Mouse (Mus musculus): ENCODE measurements around the gene Psors1c2. TPM values are rescaled to one million over a fixed set of nuclear protein-coding genes. Genes with fewer than 3 reads are reported as not detected.

Gene Psors1c2
- polyA plus RNA-seq, 1 experiment from 2014 or later: 0.85 TPM

DNA sequence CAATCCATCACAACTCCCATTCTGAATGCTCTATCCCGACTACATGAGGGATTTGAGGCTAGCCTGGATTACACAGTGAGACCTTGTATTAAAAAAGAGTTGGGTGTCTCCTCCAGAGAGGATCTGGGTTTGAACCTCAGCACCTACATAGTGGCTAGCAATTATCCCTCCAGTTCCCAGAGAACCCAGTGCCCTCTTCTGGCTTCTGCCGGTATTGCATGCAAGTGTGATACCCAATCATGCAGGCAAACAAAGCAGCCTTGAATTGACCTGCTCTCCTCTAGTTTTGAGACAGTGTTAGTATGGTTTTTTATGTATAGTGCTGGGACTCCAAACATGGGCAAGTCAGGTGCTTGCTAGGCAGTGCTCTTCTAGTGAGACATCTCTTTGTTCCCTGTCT is 19.1 kb upstream of the Psors1c2 start:
- H3K4me2 ChIP-seq (ENCODE audit: low read depth): no peak overlapping the region
- ATAC-seq (ENCODE audit: insufficient read depth, low FRiP score, low TSS enrichment): no peak
- 18% methylated on average over 2 of the region's 2 CpGs for WGBS

DNA sequence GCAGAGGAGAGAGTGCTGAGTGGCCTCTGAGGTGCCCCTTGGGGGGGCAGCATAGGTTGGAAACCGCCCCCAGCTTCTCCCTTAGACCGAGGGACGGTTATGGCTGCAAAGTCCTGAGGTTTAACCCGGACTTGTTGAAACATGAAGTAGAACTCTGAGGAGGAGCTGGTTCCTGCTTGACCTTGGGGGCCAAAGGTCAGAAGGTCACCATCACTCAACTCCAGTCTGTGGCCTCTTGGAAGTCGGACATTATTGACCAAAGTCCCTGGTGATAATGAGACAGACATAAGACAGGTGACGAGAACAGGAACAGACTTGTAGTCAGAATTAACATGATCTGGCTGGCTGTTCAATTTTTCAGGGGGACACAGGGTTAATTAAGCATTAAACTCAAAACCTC is 18.2 kb upstream of the Psors1c2 start:
- peak overlapping the region; percentile 1; the same call in 1 of the 2 replicates for H3K9ac ChIP-seq (ENCODE audit: low read length)
- no peaks in the 10 kb centered on the region for H3K36me3 ChIP-seq (ENCODE audit: control insufficient read depth, insufficient read depth, low read length)
- H3K27me3 ChIP-seq (ENCODE audit: control insufficient read depth, insufficient read depth, low read length): no peaks in the 10 kb centered on the region
- ATAC-seq (ENCODE audit: insufficient read depth, low FRiP score, low TSS enrichment) (no peak), DNase-seq (ENCODE audit: low spot score) (no peak)
- peaks cover 6% of the 10 kb centered on the region for H3K4me1 ChIP-seq (ENCODE audit: control insufficient read depth, insufficient read depth, low read length)
- no peak overlapping the region for H3K4me3 ChIP-seq (ENCODE audit: low read depth, low read length)
- no peak overlapping the region for H3K27ac ChIP-seq (ENCODE audit: low read depth, low read length)
- WGBS: 41% methylated on average over 6 of the region's 6 CpGs
- peak overlapping the region; percentile 72; the same call in 1 of the 2 replicates for H3K4me2 ChIP-seq (ENCODE audit: low read depth)
- no peaks in the 10 kb centered on the region for H3K9me3 ChIP-seq (ENCODE audit: control insufficient read depth, low read length)

More for the DNA sequence above, 19.1 kb upstream of the Psors1c2 start:
- no peaks in the 10 kb centered on the region for H3K36me3 ChIP-seq (ENCODE audit: control insufficient read depth, insufficient read depth, low read length)
- peak; percentile 75 for DNase-seq (ENCODE audit: low spot score)
- H3K27ac ChIP-seq (ENCODE audit: low read depth, low read length): no peak overlapping the region
- H3K9me3 ChIP-seq (ENCODE audit: control insufficient read depth, low read length): no peaks in the 10 kb centered on the region
- H3K27me3 ChIP-seq (ENCODE audit: control insufficient read depth, insufficient read depth, low read length): no peaks in the 10 kb centered on the region
- H3K4me1 ChIP-seq (ENCODE audit: control insufficient read depth, insufficient read depth, low read length): peaks cover 6% of the 10 kb centered on the region
- H3K4me3 ChIP-seq (ENCODE audit: low read depth, low read length): no peak overlapping the region
- H3K9ac ChIP-seq (ENCODE audit: low read length): no peak overlapping the region

DNA sequence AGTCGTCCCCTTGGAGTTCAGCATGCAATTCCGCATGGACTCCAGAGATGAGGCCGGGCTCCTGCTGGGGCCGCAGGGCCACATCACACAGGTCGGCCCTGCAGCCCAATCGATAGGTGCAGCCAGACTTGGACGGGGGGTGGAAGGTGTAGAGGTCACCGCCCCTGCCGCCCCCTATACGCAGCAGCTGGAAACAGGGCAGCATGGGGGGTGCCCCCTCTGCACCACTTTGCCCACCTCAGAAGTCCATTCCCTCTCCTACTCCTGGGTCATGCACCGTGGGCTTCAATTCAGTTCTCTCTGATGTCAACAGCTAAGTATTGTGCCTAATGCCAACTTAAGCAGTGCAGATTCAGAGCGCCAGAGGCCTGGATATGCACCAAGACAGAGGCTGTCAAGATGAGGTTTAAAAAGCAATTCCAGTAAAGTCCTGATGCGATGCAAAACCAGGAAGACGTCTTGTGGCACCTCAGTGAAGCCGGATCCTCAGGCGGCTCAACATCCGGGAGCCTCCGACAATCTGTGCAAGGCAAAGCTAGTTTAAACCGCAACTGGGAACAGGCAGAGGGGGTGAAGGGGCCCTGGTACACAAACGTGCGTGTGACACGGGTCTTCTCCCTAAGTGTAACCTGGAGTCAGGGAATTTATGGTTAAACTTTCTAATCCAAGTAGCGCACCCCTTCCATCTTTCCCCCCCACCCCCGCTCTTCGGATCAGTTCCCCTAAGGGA is 16.9 kb upstream of the Psors1c2 start:
- peak overlapping the region; percentile 56 for H3K4me3 ChIP-seq (ENCODE audit: low read depth, low read length)
- no peaks in the 10 kb centered on the region for H3K27me3 ChIP-seq (ENCODE audit: control insufficient read depth, insufficient read depth, low read length)
- peak; percentile 47 for DNase-seq (ENCODE audit: low spot score)
- H3K36me3 ChIP-seq (ENCODE audit: control insufficient read depth, insufficient read depth, low read length): no peaks in the 10 kb centered on the region
- H3K9ac ChIP-seq (ENCODE audit: low read length): peak overlapping the region; percentile 54
- WGBS: 6% methylated on average over 25 of the region's 25 CpGs
- H3K4me2 ChIP-seq (ENCODE audit: low read depth): peak overlapping the region; percentile 72
- no peak overlapping the region for H3K27ac ChIP-seq (ENCODE audit: low read depth, low read length)
- H3K4me1 ChIP-seq (ENCODE audit: control insufficient read depth, insufficient read depth, low read length): peaks cover 6% of the 10 kb centered on the region
- no peaks in the 10 kb centered on the region for H3K9me3 ChIP-seq (ENCODE audit: control insufficient read depth, low read length)
- no peak for ATAC-seq (ENCODE audit: insufficient read depth, low FRiP score, low TSS enrichment)

DNA sequence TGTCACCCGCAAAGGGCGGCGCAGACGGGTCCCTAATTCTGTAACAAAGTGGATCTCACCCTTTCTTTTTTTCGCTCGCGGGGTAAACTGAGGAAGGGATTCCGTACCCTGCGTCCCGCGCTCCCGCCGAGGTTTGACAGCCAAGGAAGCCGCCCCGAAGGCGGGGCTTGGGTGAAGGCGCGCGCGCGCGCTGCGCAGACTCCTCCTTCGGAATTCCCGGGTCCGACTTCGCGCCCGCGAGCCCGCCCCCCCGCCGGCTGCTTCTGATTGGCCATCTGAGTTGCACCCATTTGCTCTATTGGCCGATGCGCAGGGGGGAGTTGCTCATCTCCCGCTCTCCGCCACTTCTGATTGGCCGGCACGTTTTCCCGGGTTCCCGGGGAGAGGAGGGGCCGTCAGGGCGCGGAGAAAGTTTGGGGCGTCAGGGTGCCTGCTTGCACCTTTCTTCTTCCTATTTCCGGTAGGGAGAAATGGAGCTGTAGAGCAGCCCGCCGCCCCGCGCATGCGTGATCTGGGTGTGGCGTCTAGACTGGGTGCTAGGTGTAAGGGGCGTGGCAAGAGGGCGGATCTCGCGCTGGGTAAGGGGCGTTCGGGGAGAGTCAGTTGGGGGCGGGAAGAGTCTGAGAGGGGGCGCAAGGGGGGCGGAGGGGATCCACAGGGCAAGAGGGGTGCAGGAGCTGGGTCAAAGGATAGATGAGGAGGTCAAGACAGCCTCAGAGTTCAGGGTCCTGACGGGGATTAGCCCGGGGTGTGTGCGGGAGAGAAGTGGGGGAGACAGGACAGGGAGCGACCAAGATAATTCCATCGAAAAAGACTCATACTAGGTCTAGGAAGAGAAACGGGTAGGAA is 16.1 kb upstream of the Psors1c2 start, which contains the start of the genes Tcf19 and Cchcr1:
Gene Tcf19, minus strand, starts transcription at position 173 of the 849 bp plus-strand sequence.
Gene Cchcr1, plus strand, starts transcription at position 449 of the 849 bp plus-strand sequence.
- H3K27ac ChIP-seq (ENCODE audit: low read depth, low read length): 0 out of 2 replicates have a peak within 1 kb of the TSS, but pooled peaks have one; percentile 20
- no peaks in the 10 kb centered on the region for H3K27me3 ChIP-seq (ENCODE audit: control insufficient read depth, insufficient read depth, low read length)
- peak; percentile 92 for ATAC-seq (ENCODE audit: insufficient read depth, low FRiP score, low TSS enrichment)
- no peaks in the 10 kb centered on the region for H3K9me3 ChIP-seq (ENCODE audit: control insufficient read depth, low read length)
- H3K9ac ChIP-seq (ENCODE audit: low read length): peak within 1 kb of the TSS; percentile 54
- H3K4me2 ChIP-seq (ENCODE audit: low read depth): peak within 1 kb of the TSS; percentile 72
- peak; percentile 97 for DNase-seq (ENCODE audit: low spot score)
- no peaks in the 10 kb centered on the region for H3K36me3 ChIP-seq (ENCODE audit: control insufficient read depth, insufficient read depth, low read length)
- WGBS: 1% methylated on average over 67 of the region's 67 CpGs
- H3K4me3 ChIP-seq (ENCODE audit: low read depth, low read length): peak within 1 kb of the TSS; percentile 56
- H3K4me1 ChIP-seq (ENCODE audit: control insufficient read depth, insufficient read depth, low read length): peaks cover 6% of the 10 kb centered on the region

DNA sequence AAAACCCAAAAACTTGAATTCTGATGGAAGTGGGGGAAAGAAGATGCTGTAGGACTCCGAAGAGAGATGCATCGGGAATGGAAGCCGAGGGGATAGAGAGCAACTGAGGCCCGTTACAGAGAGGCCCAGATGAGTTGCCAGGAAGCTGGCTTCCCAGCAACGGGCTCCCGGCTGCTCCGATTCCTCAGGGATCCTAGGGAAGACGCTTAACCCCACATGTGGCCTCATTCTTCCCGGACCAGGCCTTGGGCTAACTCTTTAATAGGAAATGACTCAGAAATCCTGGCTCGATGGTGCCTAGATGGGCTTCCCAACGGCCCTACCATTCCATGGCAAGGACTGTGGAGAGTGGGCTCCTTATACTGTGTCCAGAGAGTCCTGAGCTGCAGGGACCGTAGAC is 15.5 kb upstream of the Psors1c2 start:
- WGBS: 12% methylated on average over 12 of the region's 12 CpGs
- Histone ChIP-seq H3K4me2 (ENCODE audit: low read depth) (peak overlapping the region; percentile 72), H3K4me1 (ENCODE audit: control insufficient read depth, insufficient read depth, low read length) (peaks cover 6% of the 10 kb centered on the region), H3K4me3 (ENCODE audit: low read depth, low read length) (peak overlapping the region; percentile 56), H3K27ac (ENCODE audit: low read depth, low read length) (0 out of 2 replicates have a peak overlapping the region, but pooled peaks have one; percentile 20), H3K27me3 (ENCODE audit: control insufficient read depth, insufficient read depth, low read length) (no peaks in the 10 kb centered on the region), H3K9ac (ENCODE audit: low read length) (peak overlapping the region; percentile 49), H3K9me3 (ENCODE audit: control insufficient read depth, low read length) (no peaks in the 10 kb centered on the region), H3K36me3 (ENCODE audit: control insufficient read depth, insufficient read depth, low read length) (no peaks in the 10 kb centered on the region)
- no peak for ATAC-seq (ENCODE audit: insufficient read depth, low FRiP score, low TSS enrichment)
- no peak for DNase-seq (ENCODE audit: low spot score)

DNA sequence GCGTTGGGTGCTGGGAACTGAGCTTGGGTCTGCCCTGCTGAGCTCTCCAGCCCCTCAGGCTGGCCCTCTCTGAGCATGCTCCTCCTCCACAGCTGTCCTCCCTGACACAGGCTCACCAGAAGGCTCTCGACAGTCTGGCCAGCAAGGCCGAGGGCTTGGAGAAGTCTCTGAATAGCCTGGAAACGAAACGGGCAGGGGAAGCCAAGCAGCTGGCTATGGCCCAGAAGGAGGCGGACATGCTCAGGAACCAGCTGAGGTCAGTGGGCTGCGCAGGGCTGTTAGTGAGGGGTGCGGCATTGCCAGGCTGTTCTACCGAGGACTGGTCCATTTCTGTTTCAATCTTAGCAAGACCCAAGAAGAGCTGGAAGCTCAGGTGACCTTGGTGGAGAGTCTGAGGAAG is 8.6 kb upstream of the Psors1c2 start:
- no peaks in the 10 kb centered on the region for H3K27me3 ChIP-seq (ENCODE audit: control insufficient read depth, insufficient read depth, low read length)
- H3K9me3 ChIP-seq (ENCODE audit: control insufficient read depth, low read length): no peaks in the 10 kb centered on the region
- no peaks in the 10 kb centered on the region for H3K4me1 ChIP-seq (ENCODE audit: control insufficient read depth, insufficient read depth, low read length)
- no peak overlapping the region for H3K4me2 ChIP-seq (ENCODE audit: low read depth)
- H3K9ac ChIP-seq (ENCODE audit: low read length): no peak overlapping the region
- H3K27ac ChIP-seq (ENCODE audit: low read depth, low read length): no peak overlapping the region
- peaks cover under 1% of the 10 kb centered on the region for H3K36me3 ChIP-seq (ENCODE audit: control insufficient read depth, insufficient read depth, low read length)
- no peak for ATAC-seq (ENCODE audit: insufficient read depth, low FRiP score, low TSS enrichment)
- 90% methylated on average over 9 of the region's 9 CpGs for WGBS
- no peak for DNase-seq (ENCODE audit: low spot score)
- no peak overlapping the region for H3K4me3 ChIP-seq (ENCODE audit: low read depth, low read length)

DNA sequence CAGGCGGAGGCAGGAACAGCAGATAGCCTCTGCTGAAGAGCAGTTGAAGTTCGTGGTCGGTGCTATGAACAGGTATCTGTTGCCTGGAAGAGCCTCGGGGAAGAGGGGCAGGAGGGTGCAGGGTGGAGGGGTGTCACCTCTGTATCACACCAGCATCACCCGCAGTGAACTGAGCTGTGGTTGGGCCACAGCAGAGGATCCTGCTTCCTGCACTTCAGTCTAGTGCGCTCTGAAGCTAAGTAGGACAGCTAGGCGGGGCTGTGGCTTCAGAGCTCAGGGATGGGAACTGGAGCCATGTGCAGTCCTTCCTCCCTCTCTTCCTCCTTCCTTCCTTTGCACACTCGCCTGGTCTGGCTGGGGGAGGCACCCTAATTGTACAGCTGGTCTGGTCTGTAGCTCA is 6.4 kb upstream of the Psors1c2 start:
- H3K36me3 ChIP-seq (ENCODE audit: control insufficient read depth, insufficient read depth, low read length): peaks cover 2% of the 10 kb centered on the region
- 76% methylated on average over 8 of the region's 8 CpGs for WGBS
- DNase-seq (ENCODE audit: low spot score) (no peak), ATAC-seq (ENCODE audit: insufficient read depth, low FRiP score, low TSS enrichment) (no peak)
- no peak overlapping the region for H3K9ac ChIP-seq (ENCODE audit: low read length)
- H3K4me2 ChIP-seq (ENCODE audit: low read depth): no peak overlapping the region
- H3K9me3 ChIP-seq (ENCODE audit: control insufficient read depth, low read length): no peaks in the 10 kb centered on the region
- H3K27me3 ChIP-seq (ENCODE audit: control insufficient read depth, insufficient read depth, low read length): no peaks in the 10 kb centered on the region
- no peak overlapping the region for H3K4me3 ChIP-seq (ENCODE audit: low read depth, low read length)
- no peak overlapping the region for H3K27ac ChIP-seq (ENCODE audit: low read depth, low read length)
- H3K4me1 ChIP-seq (ENCODE audit: control insufficient read depth, insufficient read depth, low read length): no peaks in the 10 kb centered on the region

DNA sequence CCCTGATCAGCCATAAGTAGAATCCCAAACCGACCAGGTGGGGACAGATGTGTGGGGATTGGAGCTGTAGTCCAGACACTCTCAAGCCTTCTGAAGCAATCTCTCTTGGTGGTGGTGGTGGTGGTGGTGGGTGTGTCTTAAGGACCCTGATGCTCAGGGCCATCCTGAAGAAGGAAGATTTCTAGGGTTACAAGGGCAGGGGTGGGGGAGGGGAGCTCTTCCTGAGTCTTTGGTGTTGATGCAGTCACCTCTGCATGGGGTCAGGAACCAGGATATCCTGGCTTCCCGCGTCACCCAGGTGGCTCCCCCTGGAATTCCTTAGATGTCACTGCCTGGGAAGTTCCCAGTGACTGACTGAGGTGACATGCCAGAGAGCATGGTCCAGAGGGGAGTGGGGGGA is 641 bp upstream of the Psors1c2 start:
- ATAC-seq (ENCODE audit: insufficient read depth, low FRiP score, low TSS enrichment) (no peak), DNase-seq (ENCODE audit: low spot score) (no peak)
- H3K9me3 ChIP-seq (ENCODE audit: control insufficient read depth, low read length): no peaks in the 10 kb centered on the region
- no peak overlapping the region for H3K4me3 ChIP-seq (ENCODE audit: low read depth, low read length)
- 17% methylated on average over 3 of the region's 3 CpGs for WGBS
- no peaks in the 10 kb centered on the region for H3K4me1 ChIP-seq (ENCODE audit: control insufficient read depth, insufficient read depth, low read length)
- no peak overlapping the region for H3K27ac ChIP-seq (ENCODE audit: low read depth, low read length)
- peaks cover 2% of the 10 kb centered on the region; the same call in 1 of the 2 replicates for H3K36me3 ChIP-seq (ENCODE audit: control insufficient read depth, insufficient read depth, low read length)
- H3K9ac ChIP-seq (ENCODE audit: low read length): no peak overlapping the region
- H3K27me3 ChIP-seq (ENCODE audit: control insufficient read depth, insufficient read depth, low read length): no peaks in the 10 kb centered on the region
- no peak overlapping the region for H3K4me2 ChIP-seq (ENCODE audit: low read depth)
